18 mouse cellular contexts compared by ENCODE assay signal in the genomic region with DNA sequence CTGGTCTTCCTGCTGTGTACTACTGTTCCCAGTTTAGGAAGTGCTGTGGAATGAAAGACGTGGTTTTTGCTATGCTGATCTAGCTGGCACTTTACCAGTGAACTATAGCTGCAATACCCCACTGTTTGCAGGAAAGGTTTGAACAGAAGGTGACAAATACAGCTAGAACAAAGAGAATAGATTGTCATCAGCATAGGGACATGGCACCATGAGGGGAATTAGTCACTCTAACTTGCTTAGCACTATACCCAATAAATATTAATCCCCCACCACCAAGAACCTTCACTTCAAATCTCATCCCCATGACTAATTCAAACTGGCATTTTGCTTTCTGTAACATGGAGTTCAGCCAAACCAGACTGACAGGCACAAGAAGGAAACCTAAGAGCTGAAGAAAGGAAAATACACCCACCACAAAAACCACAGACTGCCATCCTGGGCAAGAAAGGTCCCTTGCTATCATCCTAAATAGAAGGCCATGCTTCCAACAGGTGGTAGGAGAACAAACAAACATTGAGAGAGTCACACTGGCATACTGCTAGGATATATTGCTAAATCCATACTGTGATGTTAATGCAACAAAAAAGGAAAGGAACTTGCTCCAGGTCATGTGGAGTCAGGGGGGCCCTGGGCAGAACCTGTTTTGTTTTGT.
DNase-seq lines count a peak whose midpoint lies in the region; TF ChIP-seq lines count a peak whose summit lies in the region.
"Had no signal": no experiment of that assay in that cellular context is flagged by ENCODE, and none has a peak within 500 bp of the region (broad histone marks: within the 10 kb centered on the region; RNA-seq: fewer than 3 reads in every experiment).

No protein-coding gene starts in this region.

- no peaks in the 10 kb centered on the region for H3K79me2 ChIP-seq in C2C12 (ENCODE audit: control insufficient read depth, insufficient read depth)

- no peaks in the 10 kb centered on the region for H3K27me3 ChIP-seq in C2C12 (ENCODE audit: control insufficient read depth, insufficient read depth, insufficient read length)
- H3K27me3 ChIP-seq: hindbrain, embryonic 12.5 days; liver, embryonic 13.5 days; neural tube, embryonic 12.5 days had no signal

- H3K4me3 ChIP-seq in layer of hippocampus, adult 2 months: no peak overlapping the region
- no peak overlapping the region for H3K4me3 ChIP-seq in C2C12 (ENCODE audit: insufficient read depth, poor library complexity, severe bottlenecking)
- H3K4me3 ChIP-seq: erythroblast, embryonic 14.5 days; hindbrain, embryonic 12.5 days; limb, embryonic 10.5 days; liver, embryonic 13.5 days; neural tube, embryonic 12.5 days had no signal

- H3ac ChIP-seq in C2C12 (ENCODE audit: control insufficient read depth, insufficient read length, low read depth): no peak overlapping the region

- TF ChIP-seq CTCF in layer of hippocampus, adult 2 months (conservative IDR thresholded peaks at IDR 0.05): no peak
- no peak for TF ChIP-seq CTCF in C2C12 (IDR thresholded peaks at IDR 0.05; ENCODE audit: control insufficient read depth, insufficient read depth, insufficient read length)
- TF ChIP-seq CTCF in brain, embryonic 14.5 days (IDR thresholded peaks at IDR 0.05; ENCODE audit: borderline replicate concordance, extremely low read depth, insufficient read depth, insufficient read length): no peak

- TF ChIP-seq POLR2A in brain, embryonic 14.5 days (IDR thresholded peaks at IDR 0.05; ENCODE audit: borderline replicate concordance, extremely low read depth, insufficient read depth, insufficient read length, poor library complexity, severe bottlenecking): no peak

- H3K36me3 ChIP-seq in C2C12 (ENCODE audit: control insufficient read depth, insufficient read depth): no peaks in the 10 kb centered on the region
- H3K36me3 ChIP-seq: hindbrain, embryonic 12.5 days; limb, embryonic 10.5 days; liver, embryonic 13.5 days; neural tube, embryonic 12.5 days had no signal

- H3K27ac ChIP-seq in layer of hippocampus, adult 2 months: peak overlapping the region; percentile 82
- H3K27ac ChIP-seq: hindbrain, embryonic 12.5 days; kidney, postnatal 0 days; limb, embryonic 10.5 days; liver, embryonic 13.5 days; neural tube, embryonic 12.5 days had no signal

- peak; percentile 7 to 11 for DNase-seq in cerebellum, postnatal 10 days
- no peak for DNase-seq in cerebellum, postnatal 25 days
- peak in 1 of 2 experiments; percentile 18 for DNase-seq in layer of hippocampus, adult 2 months (ENCODE audit: low spot score in 2 of 2)
- DNase-seq in layer of hippocampus, adult 9-10 months (ENCODE audit: low spot score): no peak
- peak; percentile 65 for DNase-seq in brain, embryonic 14.5 days (ENCODE audit: low read depth)
- no peak for DNase-seq in lung, postnatal 25 days (ENCODE audit: low spot score)
- no peak for DNase-seq in kidney, postnatal 36 days
- DNase-seq: adrenal gland, postnatal 10 days; heart, adult 11 months; liver, embryonic 13.5 days; right cerebral cortex, postnatal 25 days; thymus, postnatal 4 days had no signal

- no peaks in the 10 kb centered on the region for H3K79me3 ChIP-seq in C2C12 (ENCODE audit: low read depth)

TF ChIP-seq in C2C12, 6 proteins besides CTCF, POLR2A, EP300 and RAD21:
- peak; percentile 74 for TF ChIP-seq MYOD1 (IDR thresholded peaks at IDR 0.05; ENCODE audit: control insufficient read depth, insufficient read length, low read depth)
- TF ChIP-seq MYOG (IDR thresholded peaks at IDR 0.05; ENCODE audit: control insufficient read depth, extremely low read depth, insufficient read length): no peak
TF ChIP-seq in C2C12: peak in this region for 1.

Comparison
In these comparisons a context has a peak if more than half of its experiments do, and no peak if none do; other contexts are left out.
1. DNase-seq: peak in cerebellum, postnatal 10 days (2 of 2) and brain, embryonic 14.5 days (single experiment); none in cerebellum, postnatal 25 days (0 of 2), layer of hippocampus, adult 9-10 months (single experiment), lung, postnatal 25 days (single experiment) and kidney, postnatal 36 days (0 of 2).